Mouse (Mus musculus) bone marrow, adult 2 months (tissue): ENCODE measurements around the gene Mrvi1. TPM values are rescaled to one million over a fixed set of nuclear protein-coding genes. Genes with fewer than 3 reads are reported as not detected.

Experiments
- H3K27ac ChIP-seq: fragments of 200-500 bp; 2 replicates; pipeline ENCODE4 v1.5.1; 2012; ENCODE audit warnings: low read depth, mild to moderate bottlenecking, control low read depth, inconsistent platforms, low read length; ENCODE audit not compliant: control insufficient read depth, poor library complexity, insufficient read depth
- H3K4me1 ChIP-seq: fragments of 200-500 bp; 2 replicates; pipeline ENCODE4 v1.6.1; 2011; ENCODE audit warnings: low read length; ENCODE audit not compliant: control insufficient read depth, insufficient read depth
- H3K4me3 ChIP-seq: fragments of 200-500 bp; replicated peaks from 2 replicates; pipeline ENCODE3; 2011; ENCODE audit warnings: mild to moderate bottlenecking, low read depth, low read length, control low read depth; ENCODE audit not compliant: control insufficient read depth
- CTCF ChIP-seq: fragments of 200-500 bp; IDR thresholded peaks from 2 replicates; pipeline ENCODE4 v1.5.1; 2011; ENCODE audit warnings: low read length, control low read depth; ENCODE audit not compliant: control insufficient read depth, insufficient read depth
- POLR2A ChIP-seq: fragments of 200-500 bp; IDR thresholded peaks from 2 replicates; pipeline ENCODE4 v1.6.1; 2011; ENCODE audit warnings: low read depth, mild to moderate bottlenecking, control low read depth, low read length, borderline replicate concordance; ENCODE audit not compliant: control insufficient read depth
- WGBS: fragments of 180-500 bp; shearing (Covaris S2); methylation state at CpG from one replicate; pipeline ENCODE4 v1.1.7; 2018; 5-methylcytosine and 5-hydroxymethylcytosine counted together
- polyA plus RNA-seq: library from polyadenylated mRNA; stranded (reverse); fragments of >200 nt; gene quantifications from 2 replicates; pipeline ENCODE4 v1.2.4, GENCODE M21; 2011; ENCODE audit warnings: low replicate concordance; ENCODE audit not compliant: missing spikeins, insufficient read depth, insufficient read length

Mrvi1 gene
- polyA plus RNA-seq, 1 experiment, result 59.3 TPM

- H3K4me1 ChIP-seq, result peaks cover 6% of the 10 kb centered on the region
- no peak overlapping the region for H3K4me3 ChIP-seq
- 71% methylated on average over 8 of the region's 8 CpGs for WGBS
- no peak overlapping the region for H3K27ac ChIP-seq
- TF ChIP-seq POLR2A (no peak), CTCF (no peak)
These were observed 127.2 kb downstream of the Mrvi1 start for GRCm38 (mm10) chr7:110854927-110855546.

DNA sequence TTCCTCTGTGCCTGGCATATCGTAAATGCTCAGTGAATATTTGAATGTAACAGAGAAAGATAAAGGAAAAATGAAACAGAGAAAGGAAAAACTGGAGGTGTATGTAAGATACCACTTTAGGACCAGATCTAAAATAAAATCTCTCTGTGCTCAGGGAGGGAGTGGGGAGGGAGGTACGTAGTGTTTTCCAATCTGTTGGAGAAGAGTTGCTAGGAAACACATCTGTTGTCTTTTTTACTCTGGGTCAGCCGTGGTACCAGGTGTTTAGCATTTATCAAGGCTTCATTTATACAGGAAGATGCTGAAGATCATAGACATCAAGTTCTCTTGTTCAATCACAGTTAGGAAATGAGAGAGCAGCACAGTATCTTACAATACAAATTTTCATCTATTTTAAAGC, 127.7 kb downstream of the Mrvi1 start:
- Histone ChIP-seq H3K4me3 (no peak overlapping the region), H3K4me1 (peaks cover 4% of the 10 kb centered on the region), H3K27ac (no peak overlapping the region)
- no peak for TF ChIP-seq POLR2A
- TF ChIP-seq CTCF, result no peak
- WGBS, result 83% methylated on average over 3 of the region's 3 CpGs

DNA sequence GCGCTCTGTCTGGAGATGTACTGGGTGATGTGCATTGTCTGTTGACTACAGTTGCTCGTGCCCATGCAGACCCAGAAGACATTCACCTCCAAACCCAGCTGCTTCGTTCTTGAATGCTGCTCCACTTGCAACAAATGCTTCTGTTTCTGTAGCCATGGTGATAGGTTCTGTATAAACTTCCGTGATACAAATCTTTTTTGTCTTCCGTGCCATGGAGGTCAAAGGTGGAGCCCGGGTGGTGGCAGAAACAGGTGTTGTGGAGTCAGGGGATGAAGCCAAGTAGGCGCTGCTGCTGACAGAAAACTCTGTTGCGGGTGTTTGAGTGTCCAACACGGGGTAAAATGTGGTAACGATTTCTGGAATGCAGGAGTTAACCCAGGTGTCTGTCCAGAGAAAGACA, 128.7 kb downstream of the Mrvi1 start:
- Histone ChIP-seq H3K4me1 (peaks cover 3% of the 10 kb centered on the region; the same call in 1 of the 2 replicates), H3K4me3 (no peak overlapping the region), H3K27ac (no peak overlapping the region)
- 81% methylated on average over 10 of the region's 10 CpGs for WGBS
- TF ChIP-seq POLR2A (no peak), CTCF (no peak)

DNA sequence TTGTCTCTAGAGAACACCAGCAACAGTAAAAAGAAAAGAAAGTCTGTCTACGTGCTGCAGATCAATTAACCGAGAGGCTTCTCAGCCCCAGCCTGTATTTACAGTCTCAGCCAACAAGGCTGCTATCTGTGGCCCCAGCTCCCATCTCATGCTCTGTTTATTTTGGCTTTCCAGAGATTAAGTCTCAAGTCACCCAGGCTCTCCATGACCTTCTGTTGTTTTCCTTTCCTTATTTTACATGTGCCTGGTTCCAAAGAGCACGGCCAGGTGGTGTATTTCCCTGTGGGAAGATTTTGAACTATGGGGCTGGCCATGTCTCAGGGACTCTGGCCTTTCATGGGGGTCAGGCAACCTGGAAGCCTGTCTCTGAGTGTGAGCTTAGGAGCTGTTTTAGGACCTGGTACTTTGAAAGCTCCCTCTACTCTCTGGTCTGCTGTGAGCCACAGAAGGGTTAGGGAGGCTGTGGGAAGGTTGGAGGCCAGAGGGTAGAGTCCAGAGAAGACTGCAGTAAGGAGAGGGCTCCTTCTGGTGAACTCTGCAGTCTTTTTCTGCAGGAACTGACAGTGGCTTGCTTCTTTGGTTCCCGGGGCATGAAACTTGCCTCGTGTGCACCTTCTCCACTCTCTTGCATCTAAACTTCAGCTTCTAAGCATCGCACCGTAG, 130.6 kb downstream of the Mrvi1 start:
- WGBS, result 75% methylated on average over 7 of the region's 7 CpGs
- Histone ChIP-seq H3K4me1 (no peaks in the 10 kb centered on the region; the same call in 1 of the 2 replicates), H3K4me3 (no peak overlapping the region), H3K27ac (no peak overlapping the region)
- TF ChIP-seq POLR2A (no peak), CTCF (no peak)

DNA sequence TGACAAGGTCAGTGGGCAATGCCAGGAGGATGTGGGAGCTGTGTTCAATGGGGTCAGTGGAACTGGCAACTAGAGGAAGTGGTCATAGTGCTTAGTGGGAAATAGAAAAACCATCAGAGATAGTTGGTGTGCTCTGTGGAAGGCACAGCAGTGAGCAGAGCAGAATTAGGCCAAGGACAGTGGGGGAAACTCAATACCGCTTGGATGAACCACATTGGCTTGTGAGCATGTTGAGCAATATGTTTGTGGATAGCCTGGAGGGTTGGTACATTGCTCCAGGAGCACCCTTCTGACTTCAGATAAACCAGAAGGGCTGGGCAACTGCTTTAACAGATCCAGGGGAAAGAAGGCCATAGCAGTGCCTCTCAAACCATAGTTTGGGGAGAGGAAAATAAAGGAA, 133.9 kb downstream of the Mrvi1 start:
- TF ChIP-seq CTCF, result no peak
- TF ChIP-seq POLR2A, result no peak
- H3K4me1 ChIP-seq, result no peaks in the 10 kb centered on the region; the same call in 1 of the 2 replicates
- WGBS, result 33% methylated on average over 1 of the region's 1 CpGs
- H3K4me3 ChIP-seq, result no peak overlapping the region
- H3K27ac ChIP-seq, result no peak overlapping the region

DNA sequence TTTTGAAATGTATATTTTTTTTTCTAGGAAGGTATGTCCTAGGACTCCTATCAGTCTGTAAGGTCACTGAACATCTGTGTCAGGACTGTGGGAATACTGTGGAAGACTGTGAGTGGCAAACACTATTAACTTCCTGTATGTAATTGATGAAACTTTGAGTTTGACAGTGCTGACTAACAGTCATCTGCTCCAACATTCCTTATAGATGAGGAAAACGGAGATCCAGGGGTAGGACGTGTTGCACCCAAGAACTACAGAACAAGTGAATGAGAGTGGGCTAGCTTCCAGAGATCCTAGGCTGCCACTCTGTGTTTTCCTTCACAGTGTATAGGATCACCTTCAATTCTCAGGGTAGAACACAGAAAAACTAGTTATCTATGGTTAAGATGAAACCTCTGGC, 134.9 kb downstream of the Mrvi1 start:
- WGBS, result 87% methylated on average over 2 of the region's 2 CpGs
- Histone ChIP-seq H3K4me3 (no peak overlapping the region), H3K27ac (no peak overlapping the region), H3K4me1 (peaks cover 2% of the 10 kb centered on the region)
- TF ChIP-seq CTCF (no peak), POLR2A (no peak)

GRCm38 (mm10) chr7:110843916-110844874, 138.1 kb downstream of the Mrvi1 start, which contains the start of gene Rnf141:
Gene Rnf141, minus strand, starts transcription at chr7:110844457.
- peak within 1 kb of the TSS; percentile 94 for H3K4me3 ChIP-seq
- peak; percentile 92; the same call in 1 of the 2 replicates for TF ChIP-seq POLR2A
- TF ChIP-seq CTCF, result peak; percentile 68
- H3K27ac ChIP-seq, result peak within 1 kb of the TSS; percentile 98
- WGBS, result under 1% methylated on average over 42 of the region's 42 CpGs
- H3K4me1 ChIP-seq, result peaks cover 3% of the 10 kb centered on the region

DNA sequence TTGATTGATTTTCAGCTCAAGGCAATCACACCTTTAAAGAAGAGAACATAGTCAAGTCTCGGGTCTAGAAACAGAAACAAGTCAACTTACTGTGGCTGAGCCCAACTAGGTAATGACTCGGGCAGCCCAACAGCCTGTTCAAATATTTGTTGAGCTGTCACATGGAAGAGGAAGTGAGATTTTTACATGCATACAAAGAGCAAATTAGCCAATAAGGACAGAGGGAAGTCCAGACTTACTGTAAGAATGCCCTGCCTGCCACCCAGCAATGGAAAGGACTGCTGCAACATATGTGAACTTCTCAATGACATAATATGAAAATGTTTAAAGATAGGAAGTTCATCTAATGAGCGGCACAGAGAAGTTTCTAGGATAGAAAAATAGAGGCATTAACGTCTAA, 141.9 kb downstream of the Mrvi1 start:
- peaks cover 3% of the 10 kb centered on the region for H3K4me1 ChIP-seq
- no peak overlapping the region for H3K27ac ChIP-seq
- no peak for TF ChIP-seq CTCF
- no peak for TF ChIP-seq POLR2A
- no peak overlapping the region for H3K4me3 ChIP-seq
- 16% methylated on average over 4 of the region's 4 CpGs for WGBS
